Comparison of ENCODE assay signal across 1 mouse cellular context in the genomic region with DNA sequence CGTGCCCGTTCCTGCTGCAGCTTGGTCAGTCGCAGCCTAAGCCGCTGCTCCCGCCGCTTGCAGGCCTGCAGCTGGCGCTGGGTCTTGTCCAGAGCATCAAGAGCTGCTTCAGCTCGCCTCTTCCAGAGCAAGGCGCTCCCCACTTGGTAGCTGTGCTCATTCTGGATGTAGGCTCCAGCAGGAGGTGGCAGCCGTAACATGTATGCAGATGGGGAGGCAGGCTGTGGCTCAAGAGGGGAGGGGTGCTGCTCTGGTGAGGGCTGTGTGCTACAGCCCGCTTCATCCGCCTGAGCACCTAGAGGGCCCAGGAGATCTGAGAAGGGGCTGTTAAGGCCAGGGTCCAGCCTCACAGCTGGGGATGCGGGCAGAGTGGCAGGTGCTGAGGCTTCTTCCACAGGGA.
A peak's percentile ranks its signal among the peaks of the same experiment; 100 is the strongest.
TF ChIP-seq lines count a peak whose summit lies in the region.

No protein-coding gene starts in this region.

TF ChIP-seq in CH12.LX, 34 proteins besides CTCF, POLR2A, EP300 and RAD21 (continued from another document):
- TF ChIP-seq MXI1 (IDR thresholded peaks at IDR 0.05; ENCODE audit: low read depth, low read length), result no peak
- no peak for TF ChIP-seq NRF1 (IDR thresholded peaks at IDR 0.05; ENCODE audit: low read depth, low read length)
- TF ChIP-seq MAX (IDR thresholded peaks at IDR 0.05; ENCODE audit: low read length), result no peak
- TF ChIP-seq ZMIZ1 (IDR thresholded peaks at IDR 0.05; ENCODE audit: low read depth, low read length), result peak; percentile 26; the same call in 1 of the 2 replicates
- TF ChIP-seq IRF4 (IDR thresholded peaks at IDR 0.05; ENCODE audit: low read depth, low read length), result no peak
- TF ChIP-seq BHLHE40 (IDR thresholded peaks at IDR 0.05; ENCODE audit: low read depth, low read length), result no peak
- TF ChIP-seq POLR2AphosphoS2 (IDR thresholded peaks at IDR 0.05; ENCODE audit: low read depth, low read length), result no peak
- TF ChIP-seq ZNF384 (IDR thresholded peaks at IDR 0.05; ENCODE audit: low read depth, low read length), result no peak
- TF ChIP-seq HCFC1 (IDR thresholded peaks at IDR 0.05; ENCODE audit: low read depth, low read length), result no peak
- no peak for TF ChIP-seq GABPA (IDR thresholded peaks at IDR 0.05; ENCODE audit: insufficient replicate concordance, low read depth, low read length)
